Mouse (Mus musculus): Measurements from ENCODE around the gene Aspa. TPM values are rescaled to one million over a fixed set of nuclear protein-coding genes. Genes with fewer than 3 reads are reported as not detected.

The Aspa gene
- polyA plus RNA-seq (2017; shearing (Covaris generic)), result not detected

GRCm38 (mm10) chr11:73329442-73329841 is at the start of gene Aspa, which contains the start of the genes Gm49340 and Spata22:
Aspa (minus strand) TSS chr11:73329596.
Gm49340 (plus strand) TSS chr11:73329741.
Spata22 (plus strand) TSS chr11:73329741.

GRCm38 (mm10) chr11:73370946-73371345 is 41.5 kb upstream of the Aspa start, which contains the start of gene Olfr376:
Olfr376 (plus strand) TSS chr11:73371246.

GRCm38 (mm10) chr11:73350483-73350882 is 21.1 kb upstream of the Aspa start, which contains the start of gene Olfr20:
Olfr20 (plus strand) TSS chr11:73350783.

GRCm38 (mm10) chr11:73267267-73267666 is 62.1 kb downstream of the Aspa start, which contains the start of gene Trpv3:
Trpv3 (plus strand) TSS chr11:73267388.

Other genes starting within 250 kb of the Aspa start
- 95.2 TPM for gene Itgae, start 239.0 kb downstream of the Aspa start, polyA plus RNA-seq (2017; shearing (Covaris generic))
- gene Haspin, start 191.3 kb downstream of the Aspa start, polyA plus RNA-seq (2017; shearing (Covaris generic)), result 6.5 TPM
- gene P2rx5, start 169.2 kb downstream of the Aspa start, polyA plus RNA-seq (2017; shearing (Covaris generic)), result 0.16 TPM
- gene Emc6, start 152.6 kb downstream of the Aspa start, polyA plus RNA-seq (2017; shearing (Covaris generic)), result 55.7 TPM
- 35.5 TPM for gene Tax1bp3, start 152.5 kb downstream of the Aspa start, polyA plus RNA-seq (2017; shearing (Covaris generic))
- gene Ctns, start 130.6 kb downstream of the Aspa start, polyA plus RNA-seq (2017; shearing (Covaris generic)), result 16.1 TPM
- gene Shpk, start 130.1 kb downstream of the Aspa start, polyA plus RNA-seq (2017; shearing (Covaris generic)), result 10.6 TPM
- not detected for gene Trpv1, start 95.3 kb downstream of the Aspa start, polyA plus RNA-seq (2017; shearing (Covaris generic))
- not detected for gene Trpv3, start 62.2 kb downstream of the Aspa start, polyA plus RNA-seq (2017; shearing (Covaris generic))
- not detected for gene Gm49340, start 145 bp upstream of the Aspa start, polyA plus RNA-seq (2017; shearing (Covaris generic))
- not detected for gene Spata22, start 145 bp upstream of the Aspa start, polyA plus RNA-seq (2017; shearing (Covaris generic))
- not detected for gene Olfr20, start 21.2 kb upstream of the Aspa start, polyA plus RNA-seq (2017; shearing (Covaris generic))
- gene Olfr376, start 41.6 kb upstream of the Aspa start, polyA plus RNA-seq (2017; shearing (Covaris generic)), result not detected
- not detected for gene Olfr1, start 70.0 kb upstream of the Aspa start, polyA plus RNA-seq (2017; shearing (Covaris generic))
- not detected for gene Olfr378, start 98.9 kb upstream of the Aspa start, polyA plus RNA-seq (2017; shearing (Covaris generic))
- gene Olfr380, start 127.9 kb upstream of the Aspa start, polyA plus RNA-seq (2017; shearing (Covaris generic)), result not detected
- gene Olfr381, start 162.0 kb upstream of the Aspa start, polyA plus RNA-seq (2017; shearing (Covaris generic)), result not detected
- not detected for gene Olfr382, start 187.6 kb upstream of the Aspa start, polyA plus RNA-seq (2017; shearing (Covaris generic))

Data from inflammation-experienced regulatory T-cells, adult 16 weeks (primary cell).